Mouse (Mus musculus) megakaryocyte, embryonic 14.5 days (primary cell): ENCODE data around the gene Fxyd3. TPM values are rescaled to one million over a fixed set of nuclear protein-coding genes. Genes with fewer than 3 reads are reported as not detected.

ENCODE experiments used
- H3K27me3 ChIP-seq: replicated peaks from 2 replicates; pipeline ENCODE3; 2012; ENCODE audit warnings: inconsistent platforms
- H3K36me3 ChIP-seq: replicated peaks from 2 replicates; pipeline ENCODE3; 2012; ENCODE audit warnings: low read length, inconsistent platforms, mixed read lengths
- H3K4me1 ChIP-seq: 2 replicates; pipeline ENCODE4 v1.6.1; 2012; ENCODE audit warnings: inconsistent platforms
- H3K4me3 ChIP-seq: replicated peaks from 2 replicates; pipeline ENCODE3; 2012; ENCODE audit warnings: moderate library complexity, mild to moderate bottlenecking, inconsistent platforms
- H3K9me3 ChIP-seq: 2 replicates; pipeline ENCODE4 v1.6.1; 2012; ENCODE audit warnings: inconsistent platforms
- FLI1 ChIP-seq: IDR thresholded peaks from 2 replicates; pipeline ENCODE4 v1.6.1; 2012; ENCODE audit warnings: low read length, inconsistent platforms, mixed read lengths
- GATA1 ChIP-seq: IDR thresholded peaks from 3 replicates; pipeline ENCODE4 v1.6.1; 2012; ENCODE audit warnings: mixed read lengths, low read length, inconsistent platforms, borderline replicate concordance
- polyA plus RNA-seq: library from polyadenylated mRNA; stranded (reverse); fragments of >175 nt; gene quantifications from 2 replicates; pipeline ENCODE4 v1.2.3, GENCODE M21; 2012; ENCODE audit warnings: low replicate concordance; ENCODE audit not compliant: insufficient read depth

Fxyd3 gene
- polyA plus RNA-seq, 1 experiment: not detected

DNA sequence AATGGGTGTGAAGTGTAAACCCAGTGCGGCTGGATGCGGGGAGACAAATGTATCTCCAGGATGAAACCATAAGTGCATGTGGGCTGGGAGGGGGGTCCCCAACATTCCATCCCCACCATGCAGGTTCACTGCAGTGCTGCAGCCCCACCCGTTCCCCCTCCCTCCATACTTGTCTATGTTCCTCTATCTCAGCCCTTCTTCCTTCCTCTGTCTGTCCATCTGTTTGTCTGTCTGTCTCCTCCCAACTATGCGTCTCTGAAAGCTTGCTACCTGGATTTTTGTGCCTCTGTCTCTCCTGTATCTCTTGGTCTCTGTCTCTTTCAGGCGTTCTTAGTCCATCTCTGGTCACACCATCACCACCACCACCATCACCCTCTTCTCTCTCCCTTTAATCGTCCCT lies 26.0 kb downstream of the Fxyd3 start:
- Histone ChIP-seq H3K27me3 (peaks cover 94% of the 10 kb centered on the region), H3K4me1 (peaks cover 58% of the 10 kb centered on the region), H3K9me3 (peaks cover 2% of the 10 kb centered on the region; the same call in 1 of the 2 replicates), H3K4me3 (no peak overlapping the region), H3K36me3 (no peaks in the 10 kb centered on the region)
- TF ChIP-seq GATA1 (no peak), FLI1 (no peak)

DNA sequence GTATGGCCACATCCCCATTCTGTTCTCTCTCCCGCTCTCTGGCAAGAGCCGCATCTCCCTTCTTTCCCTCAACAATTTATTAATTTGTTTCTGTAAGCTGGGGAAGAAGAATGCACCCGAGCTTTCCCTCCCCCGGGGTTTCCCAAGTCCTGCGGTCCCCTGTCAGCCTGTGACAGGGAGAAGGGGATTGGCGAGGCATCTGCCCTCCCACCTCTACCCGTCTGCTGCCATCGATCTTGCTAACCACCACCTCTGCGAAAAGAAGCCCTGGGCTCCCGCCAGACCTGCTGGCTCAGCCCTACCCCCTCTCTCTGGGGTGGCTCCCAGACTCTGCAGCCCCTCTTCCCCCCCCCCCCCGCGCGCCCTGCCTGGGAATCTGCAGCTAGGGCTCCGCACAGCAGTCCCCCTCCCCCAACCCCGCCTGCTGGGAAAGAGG lies 26.6 kb downstream of the Fxyd3 start:
- TF ChIP-seq FLI1: no peak
- no peak for TF ChIP-seq GATA1
- H3K4me1 ChIP-seq: peaks cover 53% of the 10 kb centered on the region
- no peak overlapping the region for H3K4me3 ChIP-seq
- peaks cover 92% of the 10 kb centered on the region for H3K27me3 ChIP-seq
- H3K9me3 ChIP-seq: peaks cover 4% of the 10 kb centered on the region; the same call in 1 of the 2 replicates
- no peaks in the 10 kb centered on the region for H3K36me3 ChIP-seq

DNA sequence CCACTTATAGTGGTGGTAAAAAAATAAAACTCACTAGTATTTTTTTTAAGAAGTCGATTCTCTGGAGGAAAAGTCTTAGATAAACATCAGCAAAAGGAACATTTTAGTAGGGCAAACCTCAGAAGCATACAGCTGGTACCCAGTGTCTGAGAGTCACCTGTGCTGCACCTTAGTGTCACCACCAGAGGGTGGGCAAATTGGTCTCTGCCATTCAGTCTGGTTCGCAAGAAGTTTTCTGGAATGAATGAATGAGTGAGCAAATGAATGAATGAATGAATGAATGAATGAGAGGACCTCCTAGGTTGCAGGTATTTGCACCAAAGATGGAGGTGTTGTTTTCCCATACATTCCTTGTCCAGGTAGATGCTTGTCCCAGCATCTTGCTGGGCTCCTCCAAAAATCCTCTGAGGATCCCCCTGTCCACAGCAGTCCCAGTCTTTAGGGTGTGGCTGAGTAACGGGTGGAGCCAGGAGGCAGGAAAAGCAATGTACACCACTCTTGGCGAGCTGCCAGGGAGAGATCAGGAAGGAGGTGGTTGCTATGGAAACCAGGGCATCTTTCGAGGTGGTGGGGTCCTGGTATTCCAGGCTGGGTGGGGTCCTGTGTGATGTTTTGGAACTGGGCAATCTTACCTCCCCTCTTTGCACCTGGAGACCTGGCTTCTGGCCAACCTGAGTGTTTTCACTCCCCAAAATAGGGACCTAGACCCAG lies 27.2 kb downstream of the Fxyd3 start:
- peaks cover 92% of the 10 kb centered on the region for H3K27me3 ChIP-seq
- peaks cover 53% of the 10 kb centered on the region for H3K4me1 ChIP-seq

DNA sequence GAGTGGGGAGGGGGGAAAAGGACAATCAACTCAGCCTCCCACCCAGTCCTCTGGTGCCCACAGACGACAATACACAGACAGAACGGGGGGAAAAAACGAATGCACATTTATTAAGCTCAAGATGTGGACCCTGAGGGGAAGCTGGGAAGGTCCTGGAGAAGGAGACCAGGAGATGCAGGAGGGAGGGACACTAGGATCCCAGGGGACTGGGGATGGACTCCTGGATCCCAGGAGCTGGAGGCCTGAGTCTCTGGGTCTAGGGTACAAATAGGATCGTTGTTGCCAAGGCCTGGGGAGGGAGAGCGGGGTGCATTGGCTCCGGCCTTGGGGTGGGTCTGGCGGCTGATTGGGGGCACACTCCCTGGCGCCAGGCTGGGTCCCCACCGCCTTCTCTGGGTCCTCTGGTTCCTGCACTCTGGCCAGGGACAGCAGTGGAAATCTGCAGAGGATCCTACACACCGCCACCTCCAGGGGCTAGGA lies 34.0 kb downstream of the Fxyd3 start, which contains the start of gene Fxyd5:
Fxyd5 (minus strand) TSS at position 51 of the 480 bp plus-strand sequence.
- peaks cover 78% of the 10 kb centered on the region for H3K4me1 ChIP-seq

More for the DNA sequence above, 27.2 kb downstream of the Fxyd3 start:
- Histone ChIP-seq H3K4me3 (no peak overlapping the region), H3K36me3 (no peaks in the 10 kb centered on the region), H3K9me3 (peaks cover 4% of the 10 kb centered on the region; the same call in 1 of the 2 replicates)
- TF ChIP-seq FLI1: no peak
- TF ChIP-seq GATA1: no peak

DNA sequence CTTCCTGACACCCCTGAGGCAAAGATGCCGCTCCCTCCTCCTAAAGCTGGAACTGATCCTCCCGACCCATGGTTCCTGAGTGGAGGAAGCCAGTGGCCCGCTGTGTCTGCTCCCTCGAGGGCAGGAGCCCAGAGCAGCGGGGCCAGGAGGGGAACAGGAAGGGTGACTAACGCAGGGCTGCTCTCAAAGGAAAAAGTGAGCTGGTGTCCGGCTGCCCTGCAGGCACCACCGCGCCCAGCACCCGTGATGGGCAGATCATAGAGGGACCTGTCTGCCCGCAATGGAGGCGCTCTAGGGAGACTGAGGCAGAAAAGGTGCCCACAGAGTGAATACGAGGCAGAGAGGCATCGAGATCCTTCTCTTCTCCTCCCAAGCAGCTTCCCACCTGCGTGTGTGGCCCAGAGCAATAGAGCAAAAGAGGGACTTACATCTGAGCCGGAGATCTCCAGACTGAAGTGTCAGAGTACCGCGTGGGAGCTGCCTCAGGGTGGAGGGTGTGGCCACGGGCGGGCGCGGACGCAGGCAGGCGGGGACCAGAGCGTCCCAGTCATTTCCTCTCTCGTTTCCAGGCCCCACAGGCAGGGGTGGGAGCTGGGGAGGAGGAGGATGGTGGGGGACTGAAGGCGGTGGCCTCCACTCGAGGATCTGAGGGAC lies 34.7 kb downstream of the Fxyd3 start:
- H3K27me3 ChIP-seq: peaks cover 24% of the 10 kb centered on the region
- peak overlapping the region; percentile 91 for H3K4me3 ChIP-seq
- H3K4me1 ChIP-seq: peaks cover 84% of the 10 kb centered on the region

More for the DNA sequence above, 34.0 kb downstream of the Fxyd3 start, which contains the start of gene Fxyd5:
- H3K9me3 ChIP-seq: peaks cover 4% of the 10 kb centered on the region; the same call in 1 of the 2 replicates
- TF ChIP-seq GATA1 (no peak), FLI1 (no peak)
- H3K36me3 ChIP-seq: peaks cover 32% of the 10 kb centered on the region
- H3K4me3 ChIP-seq: peak within 1 kb of the TSS; percentile 91
- H3K27me3 ChIP-seq: peaks cover 30% of the 10 kb centered on the region

DNA sequence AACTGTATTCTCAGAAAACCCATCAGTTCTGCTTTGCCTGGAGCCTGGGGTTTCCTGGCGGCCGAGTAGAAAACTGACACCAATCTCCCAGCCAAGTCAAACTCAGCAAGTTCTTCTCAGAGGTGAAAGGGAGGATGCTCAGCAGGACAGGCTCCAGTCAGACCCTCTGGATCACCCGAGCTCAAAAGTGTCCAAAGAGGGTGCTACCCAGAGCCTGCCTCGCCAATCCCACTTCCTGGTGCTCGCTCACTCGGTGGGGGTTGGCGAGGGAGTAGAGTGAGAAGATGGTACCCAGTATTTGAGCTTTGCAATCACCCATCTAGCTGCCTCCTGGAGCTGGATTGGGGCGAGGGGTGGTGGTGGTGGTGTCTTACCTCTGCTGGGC lies 35.5 kb downstream of the Fxyd3 start:
- peaks cover 17% of the 10 kb centered on the region for H3K27me3 ChIP-seq
- TF ChIP-seq FLI1: no peak
- no peak for TF ChIP-seq GATA1
- H3K4me1 ChIP-seq: peaks cover 87% of the 10 kb centered on the region
- H3K36me3 ChIP-seq: peaks cover 46% of the 10 kb centered on the region
- peaks cover 4% of the 10 kb centered on the region; the same call in 1 of the 2 replicates for H3K9me3 ChIP-seq
- H3K4me3 ChIP-seq: peak overlapping the region; percentile 91

More for the DNA sequence above, 34.7 kb downstream of the Fxyd3 start:
- Histone ChIP-seq H3K36me3 (peaks cover 38% of the 10 kb centered on the region), H3K9me3 (peaks cover 4% of the 10 kb centered on the region; the same call in 1 of the 2 replicates)
- TF ChIP-seq GATA1 (no peak), FLI1 (no peak)

DNA sequence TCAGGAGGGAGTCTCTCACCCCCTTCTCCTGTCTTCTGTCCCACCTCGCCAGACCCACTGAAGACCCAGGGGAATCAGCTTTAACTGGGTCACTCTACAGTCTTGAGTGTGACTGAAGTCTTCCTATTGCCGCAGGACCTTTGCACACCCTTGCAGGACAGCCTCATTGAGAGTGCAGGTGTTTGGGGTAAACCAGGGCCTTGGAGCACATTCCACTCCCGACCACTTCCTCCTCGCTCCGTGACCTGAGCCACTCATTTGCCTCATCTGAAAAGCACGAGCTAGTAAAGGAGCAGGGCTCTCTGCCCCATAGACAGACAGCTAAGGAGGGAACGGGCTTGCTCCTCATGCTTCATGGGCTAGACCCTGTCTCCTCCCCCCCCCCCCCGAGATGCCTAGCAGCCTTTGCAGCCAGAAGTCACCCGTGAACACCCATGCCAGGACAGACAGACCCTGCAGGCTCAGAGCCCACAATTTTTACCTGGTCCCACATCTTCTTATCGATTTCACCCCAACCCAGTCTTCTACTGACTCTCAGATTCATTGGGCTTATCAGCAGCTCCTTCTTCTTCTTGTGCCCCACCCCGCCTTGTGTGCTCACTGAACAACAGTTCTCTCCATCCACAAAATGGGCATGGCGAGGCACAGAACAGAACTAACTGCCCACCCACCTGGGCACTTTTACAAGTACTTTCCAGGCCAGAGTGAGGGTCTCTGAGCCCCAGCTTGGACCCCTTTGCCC lies 36.1 kb downstream of the Fxyd3 start:
- Histone ChIP-seq H3K4me3 (peak overlapping the region; percentile 91), H3K36me3 (peaks cover 52% of the 10 kb centered on the region), H3K27me3 (peaks cover 15% of the 10 kb centered on the region), H3K9me3 (peaks cover under 1% of the 10 kb centered on the region; the same call in 1 of the 2 replicates), H3K4me1 (peaks cover 92% of the 10 kb centered on the region)
- TF ChIP-seq FLI1 (no peak), GATA1 (no peak)

DNA sequence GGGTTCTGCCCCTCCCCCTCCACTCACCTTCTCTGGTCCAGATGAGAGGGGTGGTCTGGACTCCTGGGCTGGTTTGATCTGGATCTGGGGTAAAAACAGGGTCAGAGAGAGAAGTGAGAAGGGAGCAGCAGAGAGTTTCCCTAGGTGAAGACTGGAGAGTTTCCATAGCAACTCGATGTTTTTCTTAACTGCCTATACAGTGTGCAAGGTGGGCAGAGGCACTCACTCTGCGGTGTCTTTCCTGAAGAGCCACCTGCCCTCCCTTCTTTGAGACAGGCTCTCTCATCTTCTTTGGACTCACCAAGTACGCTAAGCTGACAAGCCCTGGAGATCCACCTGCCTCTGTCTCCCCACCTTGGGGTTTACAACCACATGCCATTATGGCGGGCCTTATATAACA lies 37.5 kb downstream of the Fxyd3 start:
- Histone ChIP-seq H3K27me3 (peaks cover 3% of the 10 kb centered on the region), H3K36me3 (peaks cover 66% of the 10 kb centered on the region), H3K4me1 (peaks cover 98% of the 10 kb centered on the region), H3K9me3 (no peaks in the 10 kb centered on the region), H3K4me3 (peak overlapping the region; percentile 60)
- TF ChIP-seq GATA1 (no peak), FLI1 (no peak)

DNA sequence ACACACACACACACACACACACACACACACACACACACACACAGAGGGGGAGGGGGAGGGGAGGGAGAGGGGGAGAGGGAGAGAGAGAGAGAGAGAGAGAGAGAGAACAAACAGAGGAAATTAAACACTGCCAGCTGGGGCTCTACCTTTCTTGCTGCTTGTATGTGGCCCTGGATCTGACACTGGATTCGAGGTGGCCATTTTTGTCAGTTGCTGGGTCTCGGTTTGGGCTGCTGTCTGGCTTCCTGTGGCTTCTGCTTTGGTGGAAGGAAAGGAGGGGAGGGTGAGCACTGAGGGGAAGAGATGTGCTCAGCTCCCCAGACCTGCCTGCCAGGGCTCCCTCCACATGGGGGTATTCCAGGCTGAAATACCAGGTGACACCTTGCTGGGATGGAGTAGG lies 38.8 kb downstream of the Fxyd3 start:
- no peak for TF ChIP-seq FLI1
- no peak for TF ChIP-seq GATA1
- H3K4me1 ChIP-seq: peaks cover 98% of the 10 kb centered on the region
- H3K27me3 ChIP-seq: no peaks in the 10 kb centered on the region
- no peaks in the 10 kb centered on the region for H3K9me3 ChIP-seq
- H3K4me3 ChIP-seq: peak overlapping the region; percentile 86
- peaks cover 78% of the 10 kb centered on the region for H3K36me3 ChIP-seq
